Mouse (Mus musculus) left cerebral cortex, postnatal 25 days (tissue): Measurements from ENCODE around the gene Txnrd2. TPM values are rescaled to one million over a fixed set of nuclear protein-coding genes. Genes with fewer than 3 reads are reported as not detected.
A peak's percentile ranks its signal among the peaks of the same experiment; 100 is the strongest.

Experiments
- DNase-seq, 2 experiments: peaks; one replicate each; pipeline ENCODE4 v3.0.0; 2022; ENCODE audit warnings: low spot score in 2 of 2, mixed read lengths in 1 of 2
- intact Hi-C: fragments of 180-260 bp; cut with DNase I; formaldehyde crosslinking; loops from one replicate; pipeline ENCODE4 v1.15.1; 2025
- total RNA-seq, 2 experiments: library from RNA; stranded (reverse); gene quantifications; 2 replicates each; pipeline ENCODE4 v1.2.3; 2021

Txnrd2 gene
- total RNA-seq, 2 experiments from 2014 or later: 24.6 to 25.3 TPM

DNA sequence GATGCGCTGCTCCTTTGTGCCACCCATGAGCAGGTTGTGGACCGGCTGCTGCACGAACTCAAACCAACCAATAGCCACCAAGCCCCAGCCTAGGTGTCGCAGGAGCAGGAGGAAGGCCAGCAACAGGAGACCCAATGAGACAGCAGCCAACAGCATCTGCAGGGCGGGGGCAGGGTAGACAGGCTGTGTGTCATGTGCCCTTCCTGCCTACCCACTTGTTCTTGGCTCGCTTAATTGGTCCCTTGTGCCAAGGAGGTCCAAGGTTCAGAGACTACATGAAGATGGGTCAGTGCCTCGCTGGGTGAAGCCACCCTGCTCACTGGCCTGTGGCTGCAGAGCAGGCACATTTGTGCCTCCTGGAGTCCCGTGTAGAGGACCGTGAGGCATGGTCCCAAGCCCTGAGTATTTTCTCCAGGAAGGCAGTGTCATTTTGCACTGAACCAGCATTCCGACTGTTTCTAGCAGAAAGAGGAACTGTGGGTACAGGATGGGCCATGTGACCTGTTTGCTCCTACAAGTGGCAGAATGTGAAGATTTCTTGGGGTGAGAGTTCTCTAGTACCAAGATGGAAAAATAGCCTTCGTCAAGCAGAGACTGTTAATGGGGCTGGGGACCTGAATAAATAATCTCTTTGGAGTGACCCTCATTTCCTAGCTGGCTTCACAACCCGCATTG is 14.2 kb upstream of the Txnrd2 start:
- peak in 1 of 2 experiments; percentile 53 for DNase-seq

DNA sequence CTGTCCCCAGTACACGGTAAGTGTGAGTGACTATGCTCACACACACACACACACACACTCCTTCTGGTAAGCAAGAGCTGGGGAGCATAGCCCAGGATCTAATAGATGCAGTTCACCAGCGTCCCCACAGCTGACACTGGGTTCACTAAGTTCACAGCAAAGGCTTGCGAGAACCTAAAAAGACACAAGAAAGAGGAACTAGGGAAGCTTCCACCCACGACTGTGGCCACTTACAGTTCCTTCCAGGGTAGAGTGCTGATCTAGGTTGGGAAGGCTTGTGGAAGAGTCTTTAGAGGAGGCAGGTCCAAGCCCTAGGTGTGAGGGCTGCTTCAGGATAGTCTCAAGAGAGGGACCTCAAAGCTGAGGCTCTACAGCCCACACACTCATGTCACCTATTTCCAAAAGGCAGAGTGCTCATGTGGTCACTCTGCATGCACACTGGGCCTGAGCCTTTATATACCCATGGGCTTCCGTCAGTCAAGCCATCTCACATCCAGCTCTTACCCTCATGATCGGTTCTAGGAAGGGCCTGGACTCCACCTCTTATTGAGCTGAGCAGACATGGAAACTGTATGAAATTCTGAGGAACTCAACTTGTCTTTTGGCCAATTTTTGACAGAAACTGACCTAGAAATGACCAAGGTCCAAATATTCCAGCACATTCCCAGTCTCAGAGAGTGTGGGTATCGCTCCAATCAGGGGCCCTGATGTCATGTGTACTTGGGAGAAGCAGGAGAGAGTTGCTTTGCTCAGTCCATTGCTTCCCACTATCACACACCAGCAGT is 13.0 kb upstream of the Txnrd2 start:
- intact Hi-C loops: no loop called here
- DNase-seq: no peak

More for the DNA sequence above, 14.2 kb upstream of the Txnrd2 start:
- intact Hi-C loops: no loop called here

DNA sequence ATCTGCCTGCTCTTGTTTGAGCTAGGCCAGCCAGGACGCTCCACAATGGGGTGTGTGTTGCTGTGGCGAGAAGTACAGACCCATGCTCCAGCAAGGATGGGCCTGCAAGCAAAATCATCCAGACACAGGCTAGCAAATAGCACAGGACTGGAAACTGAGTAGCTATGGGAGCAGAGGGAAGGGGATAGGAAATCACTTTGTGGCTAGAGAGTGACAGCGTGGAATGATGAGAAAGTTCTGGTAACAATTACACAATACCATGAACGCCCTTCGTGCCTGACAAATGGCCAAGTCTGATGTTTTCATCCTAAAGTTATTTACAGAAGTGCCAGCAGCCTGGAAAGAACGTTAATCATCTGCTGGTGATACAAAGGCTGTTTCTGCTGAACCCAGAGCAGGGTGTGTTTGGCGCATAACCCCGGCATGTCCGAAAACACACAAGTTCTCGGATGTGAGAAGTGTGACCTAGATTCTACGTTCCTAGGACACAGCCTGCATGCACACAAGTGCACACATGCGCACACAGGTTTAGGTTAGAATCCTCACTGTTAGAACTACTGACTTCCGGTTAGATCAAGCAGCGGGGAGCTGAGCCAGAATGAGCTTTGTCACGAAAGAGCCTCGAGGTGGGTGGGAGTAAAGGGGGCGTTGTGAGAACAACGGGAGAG is 10.0 kb upstream of the Txnrd2 start:
- intact Hi-C loops: no loop called here
- DNase-seq: peak in 1 of 2 experiments; percentile 92

DNA sequence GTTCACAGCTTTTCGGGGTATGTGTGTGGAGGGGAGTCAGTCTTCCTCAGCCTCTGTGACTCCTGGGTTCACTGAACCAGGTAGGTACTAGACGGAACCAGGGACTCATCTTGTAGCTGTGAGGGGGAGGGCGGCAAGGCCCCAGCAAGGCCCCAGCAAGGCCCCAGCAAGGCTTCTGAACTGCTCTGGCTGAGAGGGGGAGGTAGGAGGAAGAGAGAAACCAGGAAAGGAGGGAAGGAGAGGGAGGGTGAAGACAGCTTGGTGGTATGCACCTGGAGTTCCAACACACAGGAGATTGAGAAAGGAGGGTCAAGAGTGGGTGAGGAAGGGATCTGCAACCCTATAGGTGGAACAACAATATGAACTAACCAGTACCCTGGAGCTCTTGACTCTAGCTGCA is 9.3 kb upstream of the Txnrd2 start:
- intact Hi-C loops: no loop called here
- peak in 1 of 2 experiments; percentile 45 for DNase-seq

DNA sequence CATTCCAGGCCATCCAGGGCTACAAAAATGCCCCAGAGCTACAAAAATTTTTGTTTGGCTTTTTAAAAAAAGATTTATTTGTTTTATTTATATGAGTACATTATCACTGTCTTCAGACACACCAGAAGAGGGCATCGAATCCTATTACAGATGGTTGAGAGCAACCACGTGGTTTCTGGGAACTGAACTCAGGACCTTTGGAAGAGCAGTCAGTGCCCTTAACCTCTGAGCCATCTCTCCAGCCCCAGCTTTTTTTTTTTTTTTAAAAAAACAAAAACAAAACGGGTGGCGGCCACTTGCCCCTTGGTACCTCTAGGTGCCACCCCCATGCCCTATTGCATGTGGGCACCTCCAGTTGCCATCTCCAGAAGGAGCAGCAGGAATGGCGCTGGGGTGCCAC is 8.7 kb upstream of the Txnrd2 start:
- DNase-seq: no peak
- intact Hi-C loops: no loop called here

DNA sequence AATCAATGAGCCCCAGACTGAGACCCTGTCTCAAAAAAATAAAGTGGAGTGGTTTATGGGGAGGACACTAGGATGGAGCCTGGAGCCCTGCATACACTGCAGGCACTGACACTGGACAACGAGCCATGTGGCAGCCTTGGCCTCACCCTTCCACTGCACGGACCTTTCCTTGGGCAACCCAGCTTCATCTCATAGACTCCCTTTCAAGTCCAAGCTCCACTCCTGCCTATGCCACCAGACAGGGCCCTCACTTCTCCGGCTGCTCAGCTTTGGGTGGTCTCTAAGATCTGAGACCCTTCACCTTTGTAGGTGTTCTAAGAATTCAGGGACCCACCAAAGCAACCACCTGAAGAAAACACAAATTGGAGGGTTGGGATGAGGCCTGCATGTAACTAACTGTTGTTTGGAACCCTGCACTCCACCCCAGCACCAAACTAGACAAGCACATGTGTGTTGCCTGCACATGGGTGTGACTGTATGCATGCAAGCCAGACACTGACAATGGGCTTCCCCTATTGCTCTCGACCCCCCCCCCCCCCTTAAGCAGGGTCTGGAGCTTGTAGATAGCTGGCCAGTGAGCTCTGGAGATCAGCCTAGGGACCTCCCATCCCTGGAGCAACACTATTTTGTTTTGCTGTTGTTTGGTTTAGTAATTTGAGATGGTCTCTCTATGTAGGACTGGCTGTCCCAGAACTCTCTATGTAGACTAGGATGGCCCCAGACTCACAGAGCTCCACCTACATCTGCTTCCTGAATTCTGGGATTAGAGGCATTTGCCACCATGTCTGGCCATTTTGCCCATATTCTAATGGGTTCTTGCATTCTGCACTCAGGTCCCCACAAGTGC is 7.2 kb upstream of the Txnrd2 start:
- intact Hi-C loops: no loop called here
- DNase-seq: no peak

DNA sequence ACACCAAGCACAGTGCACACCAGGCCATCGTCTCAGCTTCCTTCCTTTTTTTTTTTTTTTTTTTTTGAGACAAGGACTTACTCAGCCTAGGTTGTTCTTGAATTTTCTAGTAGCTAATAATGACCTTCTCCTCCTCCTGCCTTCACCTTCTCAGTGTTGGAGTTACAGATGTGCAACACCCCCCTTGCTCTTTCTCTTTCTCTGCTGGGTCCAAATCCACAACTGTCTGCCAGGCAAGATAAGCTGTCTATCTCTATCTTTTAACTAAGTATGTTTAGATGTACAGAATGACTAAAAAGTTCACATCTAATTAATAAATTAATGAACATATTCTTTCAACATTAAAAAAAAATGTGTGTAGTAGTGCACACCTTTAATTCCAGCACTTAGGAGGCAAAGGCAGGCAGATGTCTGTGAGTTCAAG is 6.6 kb upstream of the Txnrd2 start:
- DNase-seq: no peak
- intact Hi-C loops: no loop called here

DNA sequence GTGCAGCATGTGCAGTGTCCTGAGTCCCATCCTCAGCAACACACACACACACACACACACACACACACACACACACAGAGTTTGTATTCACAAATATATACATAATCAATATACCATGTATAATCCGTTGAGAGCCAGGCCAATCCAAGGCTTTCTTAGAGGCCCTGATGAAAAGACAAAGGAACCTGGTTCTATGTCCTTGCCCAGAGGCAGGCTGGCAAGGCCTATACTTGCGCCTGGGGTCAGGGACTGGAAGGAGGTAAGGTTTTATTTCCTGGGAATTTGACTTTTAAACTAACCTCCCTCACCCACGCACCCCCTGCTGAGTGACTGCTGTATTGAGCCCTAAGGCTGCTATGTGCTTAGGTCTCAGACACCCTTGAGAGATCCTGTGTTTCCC is 5.6 kb upstream of the Txnrd2 start:
- DNase-seq: no peak
- intact Hi-C loops: no loop called here

DNA sequence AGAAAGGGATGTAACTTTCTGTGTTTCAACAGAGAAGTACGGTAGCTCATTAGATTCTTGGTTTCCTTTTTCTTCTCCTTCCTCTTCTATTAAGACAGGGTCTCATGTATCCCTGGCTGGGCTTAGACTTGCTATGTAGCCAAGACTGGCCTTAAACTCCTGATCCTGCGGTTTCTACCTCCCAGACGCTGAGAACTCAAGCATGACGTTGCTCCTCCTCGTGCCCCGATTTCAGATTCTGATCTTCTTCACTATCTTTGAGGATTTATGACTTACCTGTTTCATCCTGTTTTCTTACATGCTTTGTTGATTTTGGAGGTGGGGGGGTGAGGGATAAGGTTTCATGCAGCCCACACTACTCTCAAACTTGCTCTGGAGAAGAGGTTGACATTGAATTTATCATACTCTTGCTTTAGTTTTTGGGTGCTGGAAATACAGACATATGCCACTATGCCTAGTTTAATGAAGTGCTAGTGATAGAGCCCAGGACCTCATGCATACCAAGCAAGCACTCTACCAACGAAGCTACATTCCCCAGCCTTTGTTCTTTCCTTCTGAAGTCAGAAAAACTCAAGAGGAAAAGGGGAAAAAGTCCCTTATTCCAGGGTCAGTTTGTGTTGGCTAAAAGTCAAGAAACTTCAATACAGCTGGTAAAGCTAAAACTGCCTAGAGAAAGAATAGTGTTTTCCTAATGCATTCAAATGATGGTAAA is 2.8 kb upstream of the Txnrd2 start:
- no peak for DNase-seq
- intact Hi-C loops: no loop called here

DNA sequence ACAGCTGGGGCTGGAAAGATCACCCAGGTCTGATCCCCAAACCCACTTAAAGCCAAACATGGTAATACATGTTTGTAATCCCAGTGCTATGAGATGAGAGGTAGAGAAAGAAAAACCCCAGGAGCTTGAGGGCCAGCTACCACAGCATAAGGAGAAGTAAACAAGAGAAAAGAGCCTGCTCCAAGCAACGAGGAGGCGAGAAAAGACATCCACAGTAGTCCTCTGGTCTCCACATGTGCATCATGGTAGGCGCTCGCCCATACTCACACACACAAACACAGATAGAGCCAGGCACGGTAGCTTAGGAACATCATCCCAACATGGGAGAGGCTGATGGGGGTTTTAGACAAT is 2.3 kb upstream of the Txnrd2 start:
- no peak for DNase-seq
- intact Hi-C loops: no loop called here

DNA sequence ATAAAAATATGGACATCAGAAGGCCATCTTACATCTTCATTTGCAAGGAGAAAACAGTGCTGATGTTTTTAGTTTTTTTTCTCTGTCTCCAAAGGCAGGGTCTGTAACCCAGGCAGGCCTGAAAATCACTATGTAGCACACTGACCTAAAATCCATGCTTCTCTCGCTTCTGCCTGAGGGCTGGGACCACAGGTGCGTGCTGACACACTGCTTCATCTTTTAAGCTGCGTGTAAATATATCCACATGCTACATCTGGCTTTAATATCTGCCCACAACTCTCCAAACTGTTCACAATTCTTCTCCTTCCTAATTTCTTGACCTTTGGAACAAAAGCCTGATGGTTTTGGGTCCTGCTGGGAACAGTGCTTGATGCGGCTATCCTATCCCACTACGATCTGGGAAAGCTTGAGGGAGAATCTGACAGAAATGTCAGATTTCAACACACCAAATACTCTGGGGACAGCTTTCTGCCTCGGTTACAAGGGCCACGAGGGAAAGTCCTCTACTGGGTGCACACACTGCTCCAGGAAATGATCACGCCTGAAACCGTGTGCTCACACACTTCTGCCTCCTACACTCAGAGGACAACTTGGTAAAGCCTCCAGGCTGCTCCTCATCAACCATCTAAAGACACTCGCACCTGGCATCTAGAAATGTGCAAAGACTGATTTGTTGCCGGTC is 1.7 kb upstream of the Txnrd2 start:
- intact Hi-C loops: no loop called here

DNA sequence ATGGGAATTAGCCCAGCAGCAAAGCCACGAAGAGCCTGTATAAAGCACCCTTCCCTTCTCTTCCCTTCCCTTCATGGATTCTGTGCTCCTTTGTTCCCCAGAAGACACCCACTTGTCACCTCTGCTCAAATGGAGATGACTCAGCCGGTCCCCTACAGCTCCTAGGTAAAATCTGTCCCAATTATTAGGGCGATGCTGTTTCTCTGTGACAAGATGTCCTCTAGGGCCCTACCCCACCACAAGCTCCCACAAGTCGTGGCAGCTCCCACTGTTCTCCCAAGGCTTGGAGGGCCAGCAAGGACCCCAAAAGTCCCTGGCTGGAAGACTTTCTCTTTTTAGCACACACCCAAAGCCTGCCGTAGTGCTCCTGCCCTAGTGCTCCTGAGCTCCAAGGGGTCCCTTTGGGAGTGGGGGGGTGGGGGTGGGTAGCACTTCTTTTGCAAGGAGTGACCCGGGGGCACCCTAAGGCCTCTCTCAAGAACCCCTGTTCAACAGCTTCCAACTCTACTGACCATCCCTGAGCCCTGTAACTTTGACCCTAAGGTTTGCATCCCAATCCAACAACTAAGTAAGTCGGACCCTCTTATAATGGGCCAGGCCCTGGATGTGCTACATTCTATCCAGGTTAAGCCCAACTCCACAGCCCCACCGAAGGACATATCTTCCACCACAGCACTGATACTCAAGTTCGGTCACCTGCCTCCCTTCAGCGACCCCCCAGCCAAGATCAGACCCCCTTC is 539 bp upstream of the Txnrd2 start:
- no peak for DNase-seq
- intact Hi-C loops: loop anchor here (1.0 kb wide), 1 partner anchor 80 kb away; no protein-coding TSS in a partner anchor

More for the DNA sequence above, 1.7 kb upstream of the Txnrd2 start:
- DNase-seq: peak in 1 of 2 experiments; percentile 44

DNA sequence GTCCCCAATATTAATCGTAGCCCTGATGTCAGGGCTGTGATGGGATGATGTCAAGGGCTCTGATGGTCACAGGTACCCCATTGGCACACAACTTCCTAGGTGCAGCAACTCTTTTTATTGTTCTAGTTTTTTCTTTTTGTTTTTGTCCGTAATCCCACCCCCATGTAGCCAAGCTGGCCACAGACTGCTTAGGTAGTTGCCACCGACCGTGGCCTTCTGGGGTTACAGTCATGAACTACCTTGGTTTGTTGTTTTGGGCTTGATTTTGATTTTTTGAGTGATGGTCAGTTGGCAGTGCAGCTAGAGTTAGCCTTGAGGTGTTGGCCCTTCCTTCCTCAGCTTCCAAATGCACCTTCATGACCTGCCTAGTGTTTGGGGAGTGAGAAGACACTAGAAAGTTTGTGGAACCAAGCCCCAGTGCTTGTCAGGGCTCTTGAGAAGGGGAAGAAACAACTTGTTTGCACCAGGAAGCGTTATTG is 657 bp downstream of the Txnrd2 start, which contains the start of gene Comt:
Gene Comt (minus strand): TSS at position 51 of the 479 bp plus-strand sequence.
- no peak for DNase-seq
- intact Hi-C loops: loop anchor here (1.0 kb wide), 1 partner anchor 82 kb away; no protein-coding TSS in a partner anchor

DNA sequence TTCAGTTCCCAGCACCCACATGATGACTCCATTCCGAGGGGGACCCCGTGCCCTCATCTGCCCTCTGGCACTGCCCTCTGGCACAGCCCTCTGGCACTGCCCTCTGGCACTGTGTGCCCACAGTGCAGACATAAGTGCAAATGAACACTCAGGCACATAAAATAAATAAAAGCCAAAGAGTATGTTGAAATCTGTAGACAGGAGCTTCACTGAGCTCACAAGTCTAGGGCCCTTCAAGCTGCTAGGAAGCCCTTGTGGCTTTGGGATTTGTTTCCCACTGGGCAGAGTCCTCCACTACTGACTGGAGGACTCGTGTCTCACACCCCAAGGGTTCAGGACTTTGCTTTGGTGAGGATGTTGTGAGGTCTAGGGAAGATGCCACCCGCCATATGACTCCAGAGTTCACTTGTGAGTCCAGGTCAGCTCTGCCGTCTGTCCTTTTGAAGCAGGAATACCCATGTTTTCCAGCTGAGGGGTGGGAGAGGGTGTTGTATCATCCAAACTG is 1.9 kb downstream of the Txnrd2 start:
- intact Hi-C loops: no loop called here
- DNase-seq: no peak

DNA sequence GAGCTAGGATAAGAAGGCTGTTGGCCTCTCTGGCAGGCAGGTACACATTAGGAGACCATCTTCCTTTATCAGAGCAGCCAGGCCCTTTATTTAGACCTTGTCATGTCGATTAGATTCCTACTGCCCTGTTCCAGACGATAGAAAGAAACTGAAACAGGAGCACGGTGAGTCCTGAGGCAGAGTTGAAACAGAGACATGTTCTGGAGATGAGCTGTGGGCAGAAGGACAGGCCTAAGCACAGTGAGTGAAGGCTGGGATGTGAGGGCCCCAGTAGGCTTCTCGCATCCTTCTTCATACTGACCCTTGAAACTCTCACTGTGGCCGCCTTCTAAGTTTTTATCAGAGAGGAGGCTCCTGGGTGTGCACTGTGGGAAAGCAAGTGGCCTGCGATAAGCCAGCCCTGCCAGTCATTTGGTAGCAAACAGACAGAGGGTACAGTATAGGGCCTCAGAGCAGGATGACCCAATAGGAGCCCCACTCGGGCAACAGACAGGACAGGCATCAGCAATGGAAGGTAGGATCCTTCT is 2.4 kb downstream of the Txnrd2 start:
- intact Hi-C loops: no loop called here

DNA sequence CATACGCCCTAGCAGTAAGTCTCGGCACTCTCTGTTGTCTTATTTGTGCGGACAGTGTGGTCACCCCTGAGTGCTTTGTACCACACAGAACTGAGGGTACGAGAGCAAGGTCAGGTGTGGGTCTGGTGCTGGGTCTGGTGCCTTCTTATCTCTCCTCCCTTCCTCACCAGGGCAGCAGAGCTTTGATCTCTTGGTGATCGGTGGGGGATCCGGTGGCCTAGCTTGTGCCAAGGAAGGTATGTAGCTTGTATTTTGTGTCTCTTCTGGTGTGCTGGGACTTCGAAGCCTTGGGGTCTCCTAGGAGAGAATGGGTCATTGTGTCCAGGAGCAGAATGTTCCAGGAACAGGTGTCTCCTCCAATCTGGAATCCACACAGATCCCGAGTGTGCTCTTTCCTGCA is 3.5 kb downstream of the Txnrd2 start:
- DNase-seq: no peak
- intact Hi-C loops: no loop called here

More for the DNA sequence above, 2.4 kb downstream of the Txnrd2 start:
- DNase-seq: no peak

DNA sequence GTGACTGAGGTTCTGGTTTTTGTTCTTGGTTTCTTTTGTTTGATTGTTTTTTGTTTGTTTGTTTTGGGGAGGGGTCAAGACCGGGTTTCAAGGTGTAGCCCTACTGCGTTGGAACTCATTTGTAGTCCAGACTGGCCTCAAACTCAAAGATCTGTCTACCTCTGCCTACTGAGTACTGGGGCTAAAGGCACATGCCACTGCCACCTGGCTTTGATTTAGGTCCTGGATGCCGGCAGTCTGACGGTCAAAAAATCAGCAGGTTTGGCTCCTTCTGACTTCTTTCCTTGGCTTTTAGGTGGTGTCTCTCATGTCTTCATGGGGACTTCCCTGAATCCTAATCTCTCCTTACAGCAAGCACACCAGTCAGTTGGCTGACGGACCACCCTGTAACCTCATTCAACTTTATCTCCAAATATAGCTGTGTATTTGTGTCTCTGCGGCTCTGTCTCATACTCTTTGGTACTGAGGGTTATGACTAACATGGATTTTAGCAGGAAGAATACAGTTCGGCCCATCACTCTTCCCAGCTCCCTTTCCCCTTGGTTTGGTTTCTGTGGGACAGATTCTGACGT is 4.5 kb downstream of the Txnrd2 start:
- no peak for DNase-seq
- intact Hi-C loops: no loop called here
